Mouse (Mus musculus): ENCODE measurements at regions not wholly inside any gene's neighbourhood (a gene's known extent, or its start where the extent isn't known, plus 50 kb on each side); places are given as distances from the start of the nearest gene placed in this dataset.
"Not testable (repeated sequence)": the region's sequence is repeated elsewhere in the genome, so short reads cannot be mapped to it uniquely, and the experiment has no call there.

- no peak for DNase-seq (ENCODE audit: low spot score)
- WGBS, result 90% methylated on average over 7 of the region's 7 CpGs
- Histone ChIP-seq H3K27ac (replicated peaks) (no peak overlapping the region), H3K36me3 (no peaks in the 10 kb centered on the region), H3K4me3 (no peak overlapping the region), H3K4me1 (no peaks in the 10 kb centered on the region), H3K27me3 (ENCODE audit: low read depth, poor library complexity, severe bottlenecking) (no peaks in the 10 kb centered on the region), H3K9me3 (replicated peaks) (no peaks in the 10 kb centered on the region)
Observed at GRCm38 (mm10) chr6:81815962-81816338, 107.5 kb upstream of the Gcfc2 start.

- no peaks in the 10 kb centered on the region for H3K36me3 ChIP-seq
- H3K27ac ChIP-seq (replicated peaks), result no peak overlapping the region
- H3K4me3 ChIP-seq, result no peak overlapping the region
- no peaks in the 10 kb centered on the region for H3K27me3 ChIP-seq (ENCODE audit: low read depth, poor library complexity, severe bottlenecking)
- 80% methylated on average over 9 of the region's 9 CpGs for WGBS
- DNase-seq (ENCODE audit: low spot score), result peak; percentile 47
- H3K9me3 ChIP-seq (replicated peaks), result no peaks in the 10 kb centered on the region
- no peaks in the 10 kb centered on the region for H3K4me1 ChIP-seq
Observed at GRCm38 (mm10) chr6:81817050-81817827, 106.2 kb upstream of the Gcfc2 start.

GRCm38 (mm10) chr6:81818573-81818972 lies 104.9 kb upstream of the Gcfc2 start:
- H3K27me3 ChIP-seq (ENCODE audit: low read depth, poor library complexity, severe bottlenecking), result no peaks in the 10 kb centered on the region
- 94% methylated on average over 10 of the region's 10 CpGs for WGBS
- H3K4me3 ChIP-seq, result no peak overlapping the region
- no peak for DNase-seq (ENCODE audit: low spot score)
- no peaks in the 10 kb centered on the region for H3K9me3 ChIP-seq (replicated peaks)
- no peaks in the 10 kb centered on the region for H3K36me3 ChIP-seq
- no peak overlapping the region for H3K27ac ChIP-seq (replicated peaks)
- H3K4me1 ChIP-seq, result no peaks in the 10 kb centered on the region

GRCm38 (mm10) chr6:81820078-81820477 lies 103.4 kb upstream of the Gcfc2 start:
- DNase-seq (ENCODE audit: low spot score), result no peak
- no peak overlapping the region for H3K27ac ChIP-seq (replicated peaks)
- H3K27me3 ChIP-seq (ENCODE audit: low read depth, poor library complexity, severe bottlenecking), result no peaks in the 10 kb centered on the region
- no peaks in the 10 kb centered on the region for H3K36me3 ChIP-seq
- 94% methylated on average over 5 of the region's 5 CpGs for WGBS
- no peaks in the 10 kb centered on the region for H3K4me1 ChIP-seq
- H3K4me3 ChIP-seq, result no peak overlapping the region
- no peaks in the 10 kb centered on the region for H3K9me3 ChIP-seq (replicated peaks)

- DNase-seq (ENCODE audit: low spot score), result no peak
- H3K9me3 ChIP-seq (replicated peaks), result no peaks in the 10 kb centered on the region
- 68% methylated on average over 11 of the region's 11 CpGs for WGBS
- H3K36me3 ChIP-seq, result no peaks in the 10 kb centered on the region
- no peaks in the 10 kb centered on the region for H3K27me3 ChIP-seq (ENCODE audit: low read depth, poor library complexity, severe bottlenecking)
- H3K27ac ChIP-seq (replicated peaks), result no peak overlapping the region
- no peaks in the 10 kb centered on the region for H3K4me1 ChIP-seq
- H3K4me3 ChIP-seq, result no peak overlapping the region
Observed at GRCm38 (mm10) chr6:81839474-81840153, 83.9 kb upstream of the Gcfc2 start.

DNA sequence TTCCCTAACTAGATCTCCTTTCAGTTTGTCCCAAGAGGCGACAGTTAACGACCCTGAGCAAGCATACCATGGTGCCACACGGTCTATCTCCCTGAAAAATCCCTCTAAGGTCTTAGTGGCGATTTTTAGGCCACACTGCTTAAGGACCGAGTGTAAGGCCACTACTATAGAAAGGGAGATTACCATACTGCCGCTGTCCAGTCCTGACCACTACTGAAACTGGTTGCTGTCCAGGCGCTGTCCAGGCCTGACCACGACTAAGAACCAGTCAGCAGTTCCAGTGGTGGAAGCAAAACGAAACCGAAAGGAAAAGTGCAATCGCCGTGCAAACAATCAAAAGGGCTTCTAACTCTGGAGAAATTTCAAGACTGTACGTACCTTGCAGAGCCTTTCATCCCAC lies 55.3 kb upstream of the Gcfc2 start:
- H3K36me3 ChIP-seq; H3K4me1 ChIP-seq; H3K27ac ChIP-seq (replicated peaks); H3K4me3 ChIP-seq; H3K9me3 ChIP-seq (replicated peaks); DNase-seq (ENCODE audit: low spot score); H3K27me3 ChIP-seq (ENCODE audit: low read depth, poor library complexity, severe bottlenecking): not testable (repeated sequence)
- WGBS, result 89% methylated on average over 13 of the region's 13 CpGs

All from midbrain, embryonic 10.5 days (tissue).